Mouse (Mus musculus) liver, postnatal 0 days (tissue): ENCODE data around the gene Asb9.

ENCODE experiments used
- CTCF ChIP-seq: sonication (generic); IDR thresholded peaks from 2 replicates; pipeline ENCODE4 v1.5.1; 2016; ENCODE audit warnings: antibody characterized with exemption, low read depth
- EP300 ChIP-seq: IDR thresholded peaks from 2 replicates; pipeline ENCODE4 v1.6.1; 2016; ENCODE audit warnings: antibody characterized with exemption, low read depth, mild to moderate bottlenecking

DNA sequence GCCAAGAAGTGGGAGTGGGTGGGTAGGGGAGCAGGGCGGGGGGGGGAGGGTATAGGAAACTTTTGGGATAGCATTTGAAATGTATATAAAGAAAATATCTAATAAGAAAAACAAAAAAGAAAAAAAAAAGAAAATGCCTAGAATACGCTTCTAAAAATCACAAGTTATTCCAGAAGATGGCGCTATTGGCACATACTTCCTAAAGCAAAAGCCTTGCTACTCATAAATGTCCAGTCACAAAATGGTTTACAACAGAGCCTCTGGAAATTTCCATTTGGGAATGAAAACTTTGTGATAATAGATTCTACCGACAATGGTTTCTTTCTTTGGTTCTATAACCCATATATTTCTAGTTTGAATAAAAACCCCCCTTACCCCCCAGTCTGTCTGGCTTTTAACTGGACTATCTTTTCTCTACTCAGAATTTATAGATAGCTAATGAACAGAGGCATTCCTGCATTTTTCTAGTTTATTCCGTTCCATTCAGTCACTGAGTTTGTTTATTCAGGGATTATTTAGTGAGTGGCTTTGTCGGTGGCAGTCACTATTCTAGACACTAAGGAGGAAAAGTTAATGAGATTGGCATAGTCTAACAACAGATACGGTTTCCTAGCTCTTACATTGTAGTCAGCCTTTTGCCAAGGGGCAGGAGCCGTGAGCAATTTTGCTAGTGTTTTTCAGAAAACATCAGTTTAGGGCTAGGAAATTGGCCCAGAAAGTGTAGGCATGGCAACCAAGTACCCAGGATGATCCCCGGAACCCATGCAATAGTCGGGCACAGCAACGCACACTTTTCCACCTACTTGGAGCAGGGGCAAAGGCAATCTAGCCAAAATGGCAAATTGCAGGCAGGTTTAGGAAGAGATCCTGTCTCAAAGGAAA is 35.5 kb downstream of the Asb9 start:
- TF ChIP-seq EP300, result no peak
- TF ChIP-seq CTCF, result peak; percentile 46
